Mouse (Mus musculus) WW6 (cell line): ENCODE measurements at regions not wholly inside any gene's neighbourhood (a gene's known extent, or its start where the extent isn't known, plus 50 kb on each side); places are given as distances from the start of the nearest gene placed in this dataset.

ENCODE experiments used
- DNase-seq: peaks from one replicate; pipeline ENCODE4 v3.0.0-alpha.2; 2013; ENCODE audit warnings: low read depth, low spot score

- no peak for DNase-seq
These were observed 3557.5 kb upstream of the Gm6569 start for GRCm38 (mm10) chr15:70276838-70277237.

GRCm38 (mm10) chr15:70321781-70322180 is 3512.6 kb upstream of the Gm6569 start:
- DNase-seq: no peak

GRCm38 (mm10) chr15:70339241-70339640 is 3495.1 kb upstream of the Gm6569 start:
- DNase-seq: no peak

- DNase-seq: no peak
These were observed 3493.0 kb upstream of the Gm6569 start for GRCm38 (mm10) chr15:70341401-70341800.

- DNase-seq: no peak
These were observed 3476.4 kb upstream of the Gm6569 start for GRCm38 (mm10) chr15:70357961-70358360.

GRCm38 (mm10) chr15:70384631-70385030 is 3449.7 kb upstream of the Gm6569 start:
- no peak for DNase-seq

GRCm38 (mm10) chr15:70416311-70416710 is 3418.1 kb upstream of the Gm6569 start:
- DNase-seq: peak; percentile 13

- no peak for DNase-seq
These were observed 3408.8 kb upstream of the Gm6569 start for GRCm38 (mm10) chr15:70425566-70425965.
